Mouse (Mus musculus): Measurements from ENCODE around the gene Hras.

GRCm38 (mm10) chr7:141220377-141220776 lies 26.6 kb upstream of the Hras start:
- TF ChIP-seq CTCF (conservative IDR thresholded peaks at IDR 0.05; ENCODE audit: low read length) (no peak), NANOG (IDR thresholded peaks at IDR 0.05; ENCODE audit: borderline replicate concordance, low read length) (no peak)

Measured in E14TG2a.4 (cell line).